Mouse (Mus musculus) c-Kit-positive CD71-negative TER-119-negative erythroid progenitor cells, embryonic 14.5 days (primary cell): ENCODE measurements around the gene Gm30191.
A peak's percentile ranks its signal among the peaks of the same experiment; 100 is the strongest.
"Not testable (repeated sequence)": the region's sequence is repeated elsewhere in the genome, so short reads cannot be mapped to it uniquely, and the experiment has no call there.

Source experiments
- DNase-seq: peaks from one replicate; pipeline ENCODE4 v3.0.0-alpha.2; 2013; ENCODE audit warnings: low read depth

Gene Gm30191

GRCm38 (mm10) chr4:134252131-134252910 is 5.6 kb downstream of the Gm30191 start:
- no peak for DNase-seq

- no peak for DNase-seq
These were observed 6.4 kb downstream of the Gm30191 start for GRCm38 (mm10) chr4:134252911-134253721.

- no peak for DNase-seq
These were observed 7.1 kb downstream of the Gm30191 start, which contains the start of gene Grrp1 for GRCm38 (mm10) chr4:134253722-134254324. Gene Grrp1, minus strand, starts transcription at chr4:134254106.

- DNase-seq = no peak
These were observed 8.1 kb downstream of the Gm30191 start for GRCm38 (mm10) chr4:134254835-134255234.

GRCm38 (mm10) chr4:134255854-134256253 is 9.1 kb downstream of the Gm30191 start:
- no peak for DNase-seq

GRCm38 (mm10) chr4:134256407-134257197 is 9.9 kb downstream of the Gm30191 start:
- no peak for DNase-seq

- no peak for DNase-seq
These were observed 10.7 kb downstream of the Gm30191 start for GRCm38 (mm10) chr4:134257198-134258009.

- DNase-seq = no peak
These were observed 11.6 kb downstream of the Gm30191 start for GRCm38 (mm10) chr4:134258354-134258753.

GRCm38 (mm10) chr4:134263191-134263590 is 16.5 kb downstream of the Gm30191 start:
- no peak for DNase-seq

- no peak for DNase-seq
These were observed 19.3 kb downstream of the Gm30191 start for GRCm38 (mm10) chr4:134265860-134266585.

- DNase-seq = no peak
These were observed 21.4 kb downstream of the Gm30191 start for GRCm38 (mm10) chr4:134268102-134268655.

- DNase-seq = not testable (repeated sequence)
These were observed 22.9 kb downstream of the Gm30191 start for GRCm38 (mm10) chr4:134269622-134270021.

- DNase-seq = no peak
These were observed 25.2 kb downstream of the Gm30191 start for GRCm38 (mm10) chr4:134271979-134272378.

- no peak for DNase-seq
These were observed 26.1 kb downstream of the Gm30191 start for GRCm38 (mm10) chr4:134272731-134273416.

- peak; percentile 54 for DNase-seq
These were observed 26.9 kb downstream of the Gm30191 start for GRCm38 (mm10) chr4:134273417-134274345.

- no peak for DNase-seq
These were observed 38.2 kb downstream of the Gm30191 start for GRCm38 (mm10) chr4:134284942-134285341.

GRCm38 (mm10) chr4:134286226-134287167 is 39.8 kb downstream of the Gm30191 start:
- DNase-seq = no peak
